Mouse (Mus musculus) heart, embryonic 13.5 days (tissue): ENCODE measurements around the gene Gm14296. TPM values are rescaled to one million over a fixed set of nuclear protein-coding genes. Genes with fewer than 3 reads are reported as not detected.
"Not testable (repeated sequence)": the region's sequence is repeated elsewhere in the genome, so short reads cannot be mapped to it uniquely, and the experiment has no call there.

Source experiments
- ATAC-seq: fragments of 200-750 bp; cut with Nextera tagmentation; 2 replicates; pipeline ENCODE4 v1.8.0; 2017; ENCODE audit warnings: moderate TSS enrichment; ENCODE audit not compliant: insufficient number of reproducible peaks, low FRiP score, low TSS enrichment; ENCODE audit errors: extremely low read depth
- H3K27ac ChIP-seq: fragments of 300-500 bp; sonication (generic); replicated peaks from 2 replicates; pipeline ENCODE4 v1.5.1; 2015; ENCODE audit warnings: moderate library complexity, mild to moderate bottlenecking, inconsistent platforms
- H3K27me3 ChIP-seq: fragments of 300-500 bp; sonication (generic); replicated peaks from 2 replicates; pipeline ENCODE4 v1.6.1; 2015; ENCODE audit warnings: mild to moderate bottlenecking, inconsistent platforms
- H3K36me3 ChIP-seq: fragments of 300-500 bp; sonication (generic); 2 replicates; pipeline ENCODE4 v1.6.1; 2015; ENCODE audit warnings: mild to moderate bottlenecking, inconsistent platforms
- H3K4me1 ChIP-seq: fragments of 300-500 bp; sonication (generic); 2 replicates; pipeline ENCODE4 v1.6.1; 2015; ENCODE audit warnings: inconsistent platforms
- H3K4me2 ChIP-seq: fragments of 300-500 bp; sonication (generic); 2 replicates; pipeline ENCODE4 v1.6.1; 2015; ENCODE audit warnings: inconsistent platforms, mild to moderate bottlenecking, moderate library complexity
- H3K4me3 ChIP-seq: fragments of 300-500 bp; sonication (generic); 2 replicates; pipeline ENCODE4 v1.5.1; 2015; ENCODE audit warnings: moderate library complexity, mild to moderate bottlenecking, inconsistent platforms
- H3K9ac ChIP-seq: fragments of 300-500 bp; sonication (generic); 2 replicates; pipeline ENCODE4 v1.6.1; 2015; ENCODE audit warnings: inconsistent platforms, mild to moderate bottlenecking, moderate library complexity
- H3K9me3 ChIP-seq: fragments of 300-500 bp; sonication (generic); 2 replicates; pipeline ENCODE4 v1.6.1; 2016; ENCODE audit warnings: inconsistent platforms
- WGBS: fragments of 180-500 bp; shearing (Covaris S2); methylation state at CpG from one replicate; pipeline ENCODE4 v1.1.7; 2015; ENCODE audit warnings: mixed read lengths; 5-methylcytosine and 5-hydroxymethylcytosine counted together
- polyA plus RNA-seq: library from polyadenylated mRNA; unstranded; fragments of >200 nt; fragmentation: Nextera tagmentation; extraction: Ambion mirVana; gene quantifications from 2 replicates; pipeline ENCODE4 v1.2.1, GENCODE M21; 2015

Gm14296 gene
- polyA plus RNA-seq = 8.6 and 9.1 TPM in 2 replicates

DNA sequence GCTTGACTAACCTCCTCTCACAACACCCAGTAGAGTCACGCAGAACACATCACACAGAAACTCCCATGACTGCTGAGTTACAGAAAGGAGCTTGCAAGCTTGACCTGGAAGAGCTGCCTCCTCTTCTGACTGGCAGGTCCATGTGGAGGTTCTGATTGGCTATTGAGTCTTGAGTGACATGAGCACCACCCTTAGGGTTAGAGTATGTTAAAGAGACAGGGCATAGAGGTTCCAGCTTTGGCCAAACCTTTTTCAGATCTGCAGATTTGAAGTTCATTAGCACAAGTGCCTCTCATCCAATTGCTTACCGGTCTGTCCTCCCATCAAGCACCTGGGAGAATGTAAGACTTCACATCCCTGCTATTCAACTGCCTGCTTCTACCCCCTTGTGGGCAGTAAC lies at the start of gene Gm14296:
TSS of gene Gm14296 (minus strand) at position 101 of the 400 bp plus-strand sequence.
- H3K27ac ChIP-seq, H3K9me3 ChIP-seq, H3K9ac ChIP-seq, H3K4me1 ChIP-seq, H3K4me2 ChIP-seq, H3K4me3 ChIP-seq, H3K36me3 ChIP-seq, ATAC-seq, H3K27me3 ChIP-seq: not testable (repeated sequence)
- WGBS = no CpG with 5 or more reads among the region's 2 CpGs

DNA sequence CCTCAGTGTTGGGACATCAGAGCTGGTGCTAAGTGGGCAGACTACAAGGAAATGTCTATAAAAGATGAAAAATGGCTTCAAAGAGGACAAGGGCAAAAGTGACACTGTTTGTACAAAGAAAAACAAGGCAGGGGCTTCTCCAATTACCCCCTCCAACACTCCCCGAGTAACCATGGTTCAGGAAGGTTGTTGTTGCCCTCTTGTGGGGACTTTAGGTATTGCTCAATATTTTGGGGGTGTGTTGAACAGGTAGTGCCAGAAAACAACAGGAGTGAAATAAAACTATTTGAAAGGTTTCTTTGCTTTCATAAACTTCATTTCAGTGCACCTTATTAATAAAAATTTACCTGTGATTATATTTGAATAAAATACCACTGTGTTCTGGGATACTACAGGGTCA lies 22.1 kb downstream of the Gm14296 start:
- H3K27me3 ChIP-seq, H3K27ac ChIP-seq, H3K4me3 ChIP-seq, H3K4me1 ChIP-seq, ATAC-seq, H3K4me2 ChIP-seq, H3K36me3 ChIP-seq, H3K9me3 ChIP-seq, H3K9ac ChIP-seq: not testable (repeated sequence)
- no CpG with 5 or more reads among the region's 1 CpGs for WGBS

Other genes with a start within 250 kb of the Gm14296 start
- 25.7 and 25.8 TPM in 2 replicates for gene Gm14305, start 219.5 kb downstream of the Gm14296 start, polyA plus RNA-seq
- 15.1 and 17.1 TPM in 2 replicates for gene Gm14295, start 129.2 kb downstream of the Gm14296 start, polyA plus RNA-seq
- not detected in 2 replicates for gene Gm14408, start 96.7 kb downstream of the Gm14296 start, polyA plus RNA-seq
- 8.7 and 11.1 TPM in 2 replicates for gene Gm14419, start 73.1 kb upstream of the Gm14296 start, polyA plus RNA-seq
- gene Gm14401, start 146.5 kb upstream of the Gm14296 start, polyA plus RNA-seq = not detected in 2 replicates